ENCODE assay signal across 16 mouse cellular contexts in the genomic region with DNA sequence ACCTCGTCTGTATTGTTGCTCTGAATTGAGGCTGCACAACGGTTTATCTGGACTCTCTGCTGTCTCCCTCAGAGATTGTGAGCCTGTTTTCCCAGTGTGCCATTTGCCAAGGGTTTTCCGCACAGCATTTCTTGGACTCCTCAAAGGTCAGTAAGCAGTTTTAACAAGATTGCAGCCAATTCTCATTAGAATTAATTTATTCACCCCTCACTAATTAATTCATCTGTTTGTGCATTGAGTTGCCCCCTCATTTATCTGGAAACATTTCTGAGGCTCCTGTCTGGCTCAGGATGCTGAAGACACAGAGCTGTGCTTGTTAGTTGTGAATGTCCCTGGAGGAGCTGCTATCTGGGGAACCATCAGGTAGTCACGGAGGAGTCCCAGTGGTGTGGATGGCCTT. TPM values are rescaled to one million over a fixed set of nuclear protein-coding genes. Genes with fewer than 3 reads are reported as not detected.
A peak's percentile ranks its signal among the peaks of the same experiment; 100 is the strongest.
DNase-seq lines count a peak whose midpoint lies in the region; ATAC-seq and TF ChIP-seq lines count a peak whose summit lies in the region.
"Had no signal": no experiment of that assay in that cellular context is flagged by ENCODE, and none has a peak within 500 bp of the region (broad histone marks: within the 10 kb centered on the region; RNA-seq: fewer than 3 reads in every experiment).

No protein-coding gene starts in this region.

- H3K9me3 ChIP-seq in forebrain, embryonic 14.5 days (replicated peaks; ENCODE audit: control insufficient read depth, low read length): no peaks in the 10 kb centered on the region
- H3K9me3 ChIP-seq in forebrain, embryonic 12.5 days: no peaks in the 10 kb centered on the region
- H3K9me3 ChIP-seq: embryonic facial prominence, embryonic 10.5 days; embryonic facial prominence, embryonic 12.5 days had no signal

- H3K4me1 ChIP-seq in forebrain, embryonic 14.5 days (ENCODE audit: control insufficient read depth, insufficient read depth, low read length): peaks cover 24% of the 10 kb centered on the region; the same call in 1 of the 2 replicates
- peaks cover 30% of the 10 kb centered on the region for H3K4me1 ChIP-seq in forebrain, embryonic 12.5 days

- TF ChIP-seq CTCF in layer of hippocampus, adult 2 months (conservative IDR thresholded peaks at IDR 0.05): no peak
- no peak for TF ChIP-seq CTCF in brain, embryonic 14.5 days (IDR thresholded peaks at IDR 0.05; ENCODE audit: borderline replicate concordance, extremely low read depth, insufficient read depth, insufficient read length)

- no peak overlapping the region for H3K4me2 ChIP-seq in forebrain, embryonic 14.5 days (ENCODE audit: low read length)
- no peak overlapping the region for H3K4me2 ChIP-seq in forebrain, embryonic 12.5 days
- H3K4me2 ChIP-seq: embryonic facial prominence, embryonic 12.5 days had no signal

- H3K27me3 ChIP-seq in forebrain, embryonic 14.5 days (replicated peaks; ENCODE audit: control insufficient read depth, insufficient read depth, low read length): no peaks in the 10 kb centered on the region
- H3K27me3 ChIP-seq in forebrain, embryonic 12.5 days: peaks cover 22% of the 10 kb centered on the region
- H3K27me3 ChIP-seq: embryonic facial prominence, embryonic 12.5 days had no signal

- H3K27ac ChIP-seq in forebrain, embryonic 14.5 days (ENCODE audit: low read depth, low read length): no peak overlapping the region
- H3K27ac ChIP-seq in forebrain, embryonic 12.5 days: no peak overlapping the region
- H3K27ac ChIP-seq in layer of hippocampus, adult 2 months: 0 out of 2 replicates have a peak overlapping the region, but pooled peaks have one; percentile 28
- H3K27ac ChIP-seq: embryonic facial prominence, embryonic 10.5 days; embryonic facial prominence, embryonic 12.5 days had no signal

- TF ChIP-seq POLR2A in brain, embryonic 14.5 days (IDR thresholded peaks at IDR 0.05; ENCODE audit: borderline replicate concordance, extremely low read depth, insufficient read depth, insufficient read length, poor library complexity, severe bottlenecking): no peak

- DNase-seq in forebrain, embryonic 14.5 days (ENCODE audit: low spot score): peak; percentile 58
- DNase-seq in layer of hippocampus, adult 2 months (ENCODE audit: low spot score in 2 of 2): no peak
- no peak for DNase-seq in layer of hippocampus, adult 18-20 months (ENCODE audit: low spot score in 2 of 2)
- DNase-seq in brain, embryonic 14.5 days (ENCODE audit: low read depth): peak; percentile 70
- no peak for DNase-seq in frontal cortex, postnatal 10 days (ENCODE audit: low spot score in 2 of 2)
- DNase-seq: adrenal gland, adult 2 months; adrenal gland, postnatal 10 days; adrenal gland, postnatal 25 days; cerebellum, adult 11-12 months; cerebellum, adult 2 months; cerebellum, adult 9-10 months; cerebellum, postnatal 10 days; cerebellum, postnatal 25 days had no signal

- ATAC-seq in forebrain, embryonic 14.5 days: no peak
- ATAC-seq in forebrain, embryonic 12.5 days (ENCODE audit: low FRiP score): no peak

- H3K4me3 ChIP-seq in forebrain, embryonic 14.5 days (ENCODE audit: low read depth, low read length): no peak overlapping the region
- H3K4me3 ChIP-seq in forebrain, embryonic 12.5 days (replicated peaks): no peak overlapping the region
- H3K4me3 ChIP-seq in layer of hippocampus, adult 2 months: no peak overlapping the region
- H3K4me3 ChIP-seq: embryonic facial prominence, embryonic 10.5 days; embryonic facial prominence, embryonic 12.5 days had no signal

- 35% methylated on average over 4 of the region's 4 CpGs for WGBS in forebrain, embryonic 14.5 days
- 68% methylated on average over 4 of the region's 4 CpGs for WGBS in forebrain, embryonic 12.5 days

- H3K9ac ChIP-seq in forebrain, embryonic 14.5 days (ENCODE audit: low read length): no peak overlapping the region
- no peak overlapping the region for H3K9ac ChIP-seq in forebrain, embryonic 12.5 days
- H3K9ac ChIP-seq: embryonic facial prominence, embryonic 12.5 days had no signal

- H3K36me3 ChIP-seq in forebrain, embryonic 14.5 days (ENCODE audit: control insufficient read depth, insufficient read depth, low read length): no peaks in the 10 kb centered on the region
- no peaks in the 10 kb centered on the region for H3K36me3 ChIP-seq in forebrain, embryonic 12.5 days (replicated peaks)
- H3K36me3 ChIP-seq: embryonic facial prominence, embryonic 10.5 days; embryonic facial prominence, embryonic 12.5 days had no signal

RNA-seq across cellular contexts. Expression of a gene that starts 45.0 kb away (rescaled TPM):
- polyA plus RNA-seq in forebrain, embryonic 14.5 days (2014; fragmentation: Nextera tagmentation; extraction: Ambion mirVana): 8.0 and 9.4 TPM in 2 replicates
- 9.1 and 9.4 TPM in 2 replicates for polyA plus RNA-seq in forebrain, embryonic 12.5 days (2016; fragmentation: Nextera tagmentation; extraction: Ambion mirVana)
- total RNA-seq in layer of hippocampus, adult 2 months (2021): 10 to 100 TPM; 33.2 to 34.7 TPM
- total RNA-seq in layer of hippocampus, adult 18-20 months (2021): 10 to 100 TPM; 34.7 to 35.9 TPM
- 16.8 and 21.8 TPM in 2 replicates for polyA plus RNA-seq in brain, embryonic 14.5 days (2012; rRNA removed)

Comparison
In these comparisons a context has a peak if more than half of its experiments do, and no peak if none do; other contexts are left out.
1. DNase-seq: peak in forebrain, embryonic 14.5 days (single experiment) and brain, embryonic 14.5 days (single experiment); none in layer of hippocampus, adult 2 months (0 of 2), layer of hippocampus, adult 18-20 months (0 of 2) and frontal cortex, postnatal 10 days (0 of 2).